Mouse (Mus musculus): ENCODE results near the gene Rarb.

DNA sequence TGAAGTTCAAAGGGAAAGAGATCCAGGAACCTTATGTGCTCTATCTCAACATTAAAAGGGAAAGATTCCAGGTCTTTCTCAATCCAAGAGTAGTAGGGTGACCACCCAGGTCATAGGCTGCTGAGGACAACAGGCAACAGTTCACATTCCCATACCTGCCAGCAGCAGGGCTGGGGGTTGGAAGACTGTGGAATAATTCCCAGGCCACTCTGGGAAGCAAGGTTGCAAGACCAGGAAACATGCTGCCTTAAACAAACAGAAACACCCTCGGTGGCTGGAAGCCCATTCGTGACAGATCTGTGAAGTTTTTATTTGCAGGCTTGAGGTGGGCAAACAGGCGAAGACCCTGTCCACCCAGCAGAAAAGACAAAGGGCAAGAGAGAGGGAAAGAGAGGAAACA lies 303.2 kb downstream of the Rarb start:
- TF ChIP-seq CTCF (IDR thresholded peaks at IDR 0.05; ENCODE audit: extremely low read depth, insufficient read depth, insufficient read length, insufficient replicate concordance) (no peak), POLR2A (IDR thresholded peaks at IDR 0.05; ENCODE audit: low read depth, low read length) (no peak)

All from spleen, adult 2 months (tissue).